Mouse (Mus musculus) left cerebral cortex, adult 18-20 months (tissue): ENCODE results near the gene Pgp. TPM values are rescaled to one million over a fixed set of nuclear protein-coding genes. Genes with fewer than 3 reads are reported as not detected.
"Not testable (repeated sequence)": the region's sequence is repeated elsewhere in the genome, so short reads cannot be mapped to it uniquely, and the experiment has no call there.

Experiments
- DNase-seq, 2 experiments: peaks; one replicate each; pipeline ENCODE4 v3.0.0; 2021 to 2022; ENCODE audit warnings: low spot score in 2 of 2, mixed read lengths in 1 of 2
- long read RNA-seq, 2 experiments: library from polyadenylated mRNA; stranded (forward); transcript quantifications; one replicate each; pipeline ENCODE4 v2.0.0; 2021
- total RNA-seq, 2 experiments: library from RNA; stranded (reverse); gene quantifications; 2 replicates each; pipeline ENCODE4 v1.2.3; 2021

Gene Pgp
- 10 to 100 TPM; 69.6 to 70.1 TPM for total RNA-seq
- long read RNA-seq, experiment 1, transcript Pgp-202 (1 exons, 2,428 nt): minor isoform, 80 of 339 reads
- long read RNA-seq, experiment 1, transcript Pgp-201 (2 exons, 2,627 nt): major isoform, 257 of 339 reads
- long read RNA-seq, experiment 1, partial matches to known transcripts: 0 of 339 reads
- long read RNA-seq, experiment 1, other reads (novel, unspliced or antisense): 2 of 339 reads
- long read RNA-seq, experiment 2, transcript Pgp-202 (1 exons, 2,428 nt): minor isoform, 75 of 285 reads
- long read RNA-seq, experiment 2, transcript Pgp-201 (2 exons, 2,627 nt): major isoform, 210 of 285 reads
- long read RNA-seq, experiment 2, partial matches to known transcripts: 0 of 285 reads
- long read RNA-seq, experiment 2, other reads (novel, unspliced or antisense): 0 of 285 reads

- DNase-seq: peak; percentile 99 to 100
Observed at GRCm38 (mm10) chr17:24469910-24470602, at the start of gene Pgp, which contains the start of gene E4f1. Gene Pgp, plus strand, starts transcription at chr17:24470392. Gene E4f1, minus strand, starts transcription at chr17:24470313.

GRCm38 (mm10) chr17:24423114-24423513 lies 47.1 kb upstream of the Pgp start:
- no peak for DNase-seq

DNA sequence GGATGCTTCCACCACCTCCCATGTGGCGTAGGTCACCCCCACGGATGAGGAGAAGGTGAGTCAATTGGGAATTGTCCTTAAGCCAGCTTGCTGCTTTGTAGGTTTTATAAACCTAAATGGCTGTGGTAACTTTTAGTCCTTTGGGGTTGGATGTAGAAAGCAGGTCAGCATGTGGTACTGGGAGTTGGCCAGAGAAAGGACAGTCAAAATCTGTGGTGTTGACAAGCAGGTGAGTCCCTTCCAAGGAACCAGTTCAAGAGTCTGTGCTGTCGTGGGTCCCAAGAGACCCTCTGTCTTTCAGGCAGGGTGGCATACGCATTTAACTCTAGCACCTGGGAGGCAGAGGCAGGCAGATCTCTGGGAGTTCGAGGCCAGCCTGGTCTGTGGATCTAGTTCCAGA lies 45.7 kb upstream of the Pgp start:
- DNase-seq: no peak

DNA sequence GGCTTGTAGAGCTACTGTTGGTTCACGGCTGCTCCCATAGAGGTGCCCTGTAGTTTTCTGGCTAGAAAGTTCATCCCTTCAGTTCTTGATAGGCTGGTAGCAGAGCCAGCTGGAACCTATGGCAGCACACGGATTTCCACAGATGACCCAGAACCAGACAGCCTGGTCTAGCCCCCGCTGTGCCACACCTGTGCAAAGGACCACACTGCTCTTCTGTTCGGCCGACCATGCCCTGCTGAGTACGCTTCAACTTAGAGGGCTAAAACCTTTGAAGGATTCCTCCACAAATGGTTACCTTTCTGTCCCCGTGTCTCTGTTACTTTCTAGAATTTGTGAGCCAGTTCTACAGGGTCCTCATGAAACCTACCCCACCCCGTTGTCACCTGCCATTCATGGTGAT lies 44.9 kb upstream of the Pgp start:
- not testable (repeated sequence) for DNase-seq

- DNase-seq: no peak
Observed at GRCm38 (mm10) chr17:24425905-24426304, 44.3 kb upstream of the Pgp start.

GRCm38 (mm10) chr17:24426471-24427169 lies 43.6 kb upstream of the Pgp start, which contains the start of gene Eci1:
Gene Eci1, plus strand, starts transcription at chr17:24426641.
- peak; percentile 85 to 88 for DNase-seq

DNA sequence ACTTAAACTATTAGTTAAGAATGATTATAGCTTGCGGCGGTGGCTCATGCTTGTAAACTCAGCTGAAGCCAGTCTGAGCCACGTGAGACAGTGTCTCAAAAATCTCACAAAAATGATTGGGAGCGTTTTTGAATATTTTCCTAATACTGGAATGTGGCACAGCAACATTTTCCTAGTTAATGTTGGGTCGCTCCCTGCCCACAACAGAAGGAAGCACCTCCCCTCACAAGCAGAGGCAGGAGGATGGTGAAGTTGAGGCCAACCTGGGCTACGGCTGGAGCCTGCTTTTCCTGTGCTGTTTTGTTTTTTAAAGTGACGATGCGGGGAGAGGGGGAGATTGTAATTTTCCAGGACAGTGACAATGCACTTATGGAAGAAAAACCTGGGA lies 43.0 kb upstream of the Pgp start:
- no peak for DNase-seq

- DNase-seq: no peak
Observed at GRCm38 (mm10) chr17:24429201-24429983, 40.8 kb upstream of the Pgp start.

DNA sequence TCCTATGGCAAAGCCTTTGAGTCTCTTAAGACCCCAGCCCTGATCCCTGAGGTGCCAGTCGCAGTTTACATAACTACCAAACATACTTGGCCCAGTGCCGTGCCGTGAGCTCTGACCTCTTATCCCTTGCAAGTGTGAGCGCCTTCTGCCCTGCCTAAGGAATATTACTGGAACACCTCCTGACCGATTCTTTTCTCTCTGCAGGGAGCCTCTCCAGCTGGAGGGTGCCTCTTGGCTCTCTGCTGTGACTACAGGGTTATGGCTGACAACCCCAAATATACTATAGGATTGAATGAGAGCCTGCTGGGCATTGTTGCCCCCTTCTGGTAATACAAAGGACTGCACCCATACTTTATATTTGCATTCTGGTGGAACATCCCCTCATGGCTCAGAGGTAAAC lies 33.2 kb upstream of the Pgp start:
- peak in 1 of 2 experiments; percentile 29 for DNase-seq

GRCm38 (mm10) chr17:24440377-24440776 lies 29.8 kb upstream of the Pgp start:
- DNase-seq: no peak

DNA sequence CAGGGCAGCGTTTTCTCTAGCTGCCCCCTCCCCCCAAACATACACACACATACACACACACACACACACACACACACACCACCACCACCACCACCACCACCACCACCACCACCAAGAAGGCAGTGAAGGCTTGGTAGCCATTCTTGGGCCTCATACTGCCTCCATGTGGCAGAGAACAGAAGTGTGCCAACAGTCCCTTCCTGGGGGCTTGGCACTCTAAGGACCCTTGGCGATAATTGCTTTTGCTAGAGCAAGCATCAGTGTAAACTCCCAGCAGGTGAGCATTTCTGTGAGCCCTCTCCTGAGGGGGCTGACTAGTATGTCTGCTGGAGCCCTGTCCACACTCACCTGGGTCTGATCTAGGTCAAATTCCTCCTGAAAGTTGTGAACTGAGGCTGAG lies 29.0 kb upstream of the Pgp start:
- DNase-seq: no peak

DNA sequence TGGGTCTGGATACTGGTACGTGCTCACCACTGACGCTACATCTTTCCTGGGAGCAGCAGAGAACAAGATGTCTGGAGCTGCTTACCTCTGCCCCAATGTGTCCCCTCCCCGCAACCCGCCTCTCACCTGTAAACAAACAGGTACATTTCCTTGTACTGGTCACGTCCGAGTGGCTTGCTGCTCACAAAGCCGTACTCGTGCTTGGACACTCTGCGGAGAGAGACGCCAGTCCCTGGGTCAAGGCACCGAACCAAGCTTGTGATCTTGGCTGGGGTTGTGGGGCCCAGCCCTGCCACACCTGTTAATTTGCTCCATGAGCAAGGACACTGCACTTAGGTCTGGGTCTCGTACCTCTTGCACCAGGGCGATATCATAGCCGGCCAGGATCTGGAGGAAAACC lies 28.1 kb upstream of the Pgp start:
- DNase-seq: no peak

DNA sequence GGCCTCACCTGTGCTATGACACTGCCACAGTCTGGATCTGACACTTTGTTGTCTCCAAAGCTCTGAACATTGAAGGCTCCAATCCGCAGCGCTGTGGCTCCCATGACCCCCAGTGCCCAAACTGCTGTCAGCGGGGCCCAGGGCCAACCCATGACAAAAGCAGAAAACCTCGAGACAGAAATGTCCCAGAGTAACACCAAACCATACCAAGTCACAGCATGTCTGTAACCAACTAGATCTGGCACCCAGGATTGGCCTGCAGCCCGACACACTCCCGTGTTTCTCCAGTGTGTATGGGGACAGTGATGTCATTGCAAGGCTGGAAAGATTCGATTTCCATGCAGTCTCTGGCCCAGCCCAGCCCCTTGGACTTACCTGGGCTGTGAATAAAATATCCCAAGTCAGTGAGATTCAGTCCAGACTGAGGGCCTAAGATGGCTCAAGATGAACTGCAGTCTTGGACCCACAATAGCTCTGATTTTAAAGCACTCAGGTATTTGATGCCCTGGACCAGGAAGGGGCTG lies 27.5 kb upstream of the Pgp start, which contains the start of gene Dnase1l2:
Gene Dnase1l2 (minus strand): TSS at position 474 of the 524 bp plus-strand sequence.
- DNase-seq: no peak

GRCm38 (mm10) chr17:24443409-24443808 lies 26.8 kb upstream of the Pgp start:
- DNase-seq: peak; percentile 59

DNA sequence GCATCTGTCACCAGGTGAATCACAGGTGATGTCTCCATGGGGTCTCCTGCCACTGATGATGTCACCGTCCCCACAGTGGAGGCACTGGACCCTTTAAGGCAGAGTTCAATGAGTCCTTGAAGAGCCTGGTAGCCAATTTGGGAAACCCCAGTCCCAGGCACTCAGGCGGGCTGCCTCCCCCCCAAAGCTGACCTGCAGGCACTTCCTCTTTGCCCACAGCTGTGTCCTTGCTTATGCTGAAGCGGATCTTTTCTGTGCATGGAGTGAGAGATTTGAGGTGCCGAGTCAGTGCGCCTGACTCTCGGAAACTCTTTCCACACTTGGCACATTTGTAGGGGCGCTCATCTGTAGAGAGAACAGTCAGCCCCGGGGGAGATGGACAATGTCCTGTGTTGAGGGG lies 23.6 kb upstream of the Pgp start:
- no peak for DNase-seq

DNA sequence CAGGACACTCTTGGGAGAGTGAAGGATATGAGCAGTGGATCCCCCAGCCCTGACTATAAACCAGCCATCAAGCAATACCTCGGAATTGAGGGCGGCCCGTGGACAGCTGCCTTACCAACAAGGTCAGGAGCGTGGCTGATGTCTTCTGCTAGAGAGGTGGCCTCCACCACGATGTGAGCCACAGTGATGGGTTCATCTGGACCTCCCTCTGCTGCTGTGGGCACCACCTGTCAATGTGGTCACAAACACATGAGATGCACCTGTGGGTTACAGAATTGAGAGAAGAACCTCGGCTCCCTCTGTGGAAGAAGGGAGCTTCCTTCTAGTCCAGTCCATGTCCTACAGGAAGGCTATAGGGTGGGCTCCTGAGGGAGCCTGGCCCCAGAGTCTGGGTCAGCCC lies 20.7 kb upstream of the Pgp start:
- DNase-seq: no peak

DNA sequence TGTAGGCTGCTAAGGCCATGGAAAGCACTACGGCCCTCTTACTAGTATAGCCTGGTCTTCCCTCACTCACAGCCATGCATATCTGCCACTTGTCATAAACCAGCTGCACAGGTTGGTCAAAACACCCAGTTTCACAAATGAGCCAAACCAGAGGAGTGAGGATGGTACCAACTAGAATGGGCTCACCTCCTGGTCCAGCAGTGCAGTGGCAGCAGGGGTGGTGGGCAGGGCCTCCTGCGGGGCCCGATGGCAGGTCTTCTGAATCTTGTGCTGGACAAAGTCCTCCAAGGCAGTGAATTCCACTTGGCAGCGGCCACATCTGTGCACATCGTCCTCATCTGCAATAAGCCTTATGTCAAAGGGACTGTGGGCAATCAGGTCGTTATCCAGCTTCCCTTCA lies 19.0 kb upstream of the Pgp start:
- DNase-seq: no peak

- no peak for DNase-seq
Observed at GRCm38 (mm10) chr17:24453372-24453771, 16.8 kb upstream of the Pgp start.

DNA sequence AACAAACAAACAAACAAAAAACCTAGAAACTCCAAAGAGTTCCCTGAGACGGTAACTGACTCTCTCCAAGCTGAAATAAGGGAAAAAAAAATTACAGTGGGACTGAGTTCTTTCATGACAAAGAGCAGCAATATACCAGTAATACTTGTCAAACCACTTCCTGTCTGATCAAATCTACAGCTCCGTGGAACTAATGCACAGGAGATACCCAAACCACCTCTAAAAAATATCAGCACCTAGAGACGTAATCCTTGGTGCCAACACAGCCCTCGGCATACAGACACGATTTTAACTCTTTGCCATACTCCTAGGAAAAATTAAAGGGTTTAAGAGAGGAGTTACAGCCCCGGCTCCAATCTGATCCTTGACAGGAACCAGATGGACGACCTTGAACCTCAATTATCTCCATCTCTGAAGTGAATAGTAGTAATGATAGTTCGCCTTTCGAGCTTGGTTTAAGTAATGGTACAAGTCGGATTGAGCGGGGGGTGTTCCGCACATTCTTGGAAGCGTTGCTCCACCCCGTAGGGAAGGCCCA lies 15.9 kb upstream of the Pgp start:
- DNase-seq: no peak

GRCm38 (mm10) chr17:24454756-24455522 lies 15.3 kb upstream of the Pgp start:
- peak; percentile 98 to 99 for DNase-seq
